Comparison of ENCODE assay signal across 14 mouse cellular contexts in genomic region chr8:118938025-118938424, GRCm38 (mm10).
DNase-seq lines count a peak whose midpoint lies in the region; ATAC-seq and TF ChIP-seq lines count a peak whose summit lies in the region.
"Had no signal": no experiment of that assay in that cellular context is flagged by ENCODE, and none has a peak within 500 bp of the region (broad histone marks: within the 10 kb centered on the region; RNA-seq: fewer than 3 reads in every experiment).

No protein-coding gene starts in this region.

- in situ Hi-C loops in Patski (cut with MboI; ENCODE audit: low pct_unique_long_range_greater_than_20kb) = no loop called here

- 32% methylated on average over 8 of the region's 8 CpGs for WGBS in limb, embryonic 11.5 days
- 47% methylated on average over 8 of the region's 8 CpGs for WGBS in limb, embryonic 10.5 days
- 2% methylated on average over 8 of the region's 8 CpGs for WGBS in forebrain, embryonic 16.5 days
- 9% methylated on average over 8 of the region's 8 CpGs for WGBS in neural tube, embryonic 15.5 days

- no peaks in the 10 kb centered on the region for H3K36me3 ChIP-seq in limb, embryonic 11.5 days (ENCODE audit: control insufficient read depth, insufficient read depth, low read length)
- no peaks in the 10 kb centered on the region for H3K36me3 ChIP-seq in limb, embryonic 10.5 days
- no peaks in the 10 kb centered on the region for H3K36me3 ChIP-seq in forebrain, embryonic 16.5 days (ENCODE audit: control insufficient read depth, insufficient read depth)
- H3K36me3 ChIP-seq in neural tube, embryonic 15.5 days = no peaks in the 10 kb centered on the region
- H3K36me3 ChIP-seq: heart, embryonic 12.5 days had no signal

- ATAC-seq in limb, embryonic 11.5 days (ENCODE audit: insufficient number of reproducible peaks, low FRiP score, low TSS enrichment, low read depth) = no peak
- ATAC-seq in Patski = no peak
- peak; percentile 31; the same call in 1 of the 2 replicates for ATAC-seq in forebrain, embryonic 16.5 days
- no peak for ATAC-seq in neural tube, embryonic 15.5 days (ENCODE audit: low FRiP score)
- ATAC-seq: liver, postnatal 0 days had no signal

- TF ChIP-seq CTCF in Patski (IDR thresholded peaks at IDR 0.05) = no peak

- no peaks in the 10 kb centered on the region for H3K27me3 ChIP-seq in limb, embryonic 11.5 days (ENCODE audit: control insufficient read depth, insufficient read depth, low read length)
- no peaks in the 10 kb centered on the region for H3K27me3 ChIP-seq in limb, embryonic 10.5 days (ENCODE audit: low read depth, poor library complexity, severe bottlenecking)
- no peaks in the 10 kb centered on the region for H3K27me3 ChIP-seq in Patski
- H3K27me3 ChIP-seq in forebrain, embryonic 16.5 days (replicated peaks; ENCODE audit: control insufficient read depth, insufficient read depth, low read length) = no peaks in the 10 kb centered on the region
- no peaks in the 10 kb centered on the region for H3K27me3 ChIP-seq in neural tube, embryonic 15.5 days (replicated peaks)
- H3K27me3 ChIP-seq: heart, embryonic 12.5 days had no signal

- no peaks in the 10 kb centered on the region for H3K4me1 ChIP-seq in limb, embryonic 11.5 days (ENCODE audit: control insufficient read depth, insufficient read depth, low read length)
- H3K4me1 ChIP-seq in limb, embryonic 10.5 days = peaks cover 7% of the 10 kb centered on the region; the same call in 1 of the 2 replicates
- peaks cover 4% of the 10 kb centered on the region; the same call in 1 of the 2 replicates for H3K4me1 ChIP-seq in forebrain, embryonic 16.5 days (replicated peaks; ENCODE audit: control insufficient read depth, insufficient read depth, low read length)
- peaks cover 13% of the 10 kb centered on the region; the same call in 1 of the 2 replicates for H3K4me1 ChIP-seq in neural tube, embryonic 15.5 days
- H3K4me1 ChIP-seq: heart, embryonic 12.5 days had no signal

- peak; percentile 23 for DNase-seq in limb, embryonic 11.5 days (ENCODE audit: low spot score)
- DNase-seq in limb, embryonic 10.5 days (ENCODE audit: low spot score) = no peak
- peak; percentile 6 for DNase-seq in Patski (ENCODE audit: low read depth, low spot score)
- no peak for DNase-seq in frontal cortex, postnatal 36 days (ENCODE audit: low spot score in 2 of 2)
- DNase-seq in lung, postnatal 14 days = no peak
- DNase-seq: adrenal gland, adult 8-10 months; cerebellum, adult 9-11 months; gastrocnemius, postnatal 10 days; kidney, adult 8-10 months; liver, postnatal 0 days had no signal

- no peak overlapping the region for H3K4me3 ChIP-seq in limb, embryonic 11.5 days (ENCODE audit: low read depth, low read length)
- H3K4me3 ChIP-seq in limb, embryonic 10.5 days = no peak overlapping the region
- no peak overlapping the region for H3K4me3 ChIP-seq in forebrain, embryonic 16.5 days (replicated peaks; ENCODE audit: low read length)
- H3K4me3 ChIP-seq in neural tube, embryonic 15.5 days (replicated peaks) = no peak overlapping the region
- H3K4me3 ChIP-seq: heart, embryonic 12.5 days had no signal

- POLR2A ChIA-PET in Patski (lab: Charles Lee) = no interaction called here

- no peak overlapping the region for H3K4me2 ChIP-seq in limb, embryonic 11.5 days (ENCODE audit: low read depth, severe bottlenecking)
- no peak overlapping the region for H3K4me2 ChIP-seq in forebrain, embryonic 16.5 days (ENCODE audit: low read length)
- peak overlapping the region; percentile 20 for H3K4me2 ChIP-seq in neural tube, embryonic 15.5 days
- H3K4me2 ChIP-seq: heart, embryonic 12.5 days had no signal

- no peaks in the 10 kb centered on the region for H3K9me3 ChIP-seq in limb, embryonic 11.5 days (ENCODE audit: control insufficient read depth, low read length)
- no peaks in the 10 kb centered on the region for H3K9me3 ChIP-seq in limb, embryonic 10.5 days (replicated peaks)
- H3K9me3 ChIP-seq in forebrain, embryonic 16.5 days (ENCODE audit: control insufficient read depth, low read length) = no peaks in the 10 kb centered on the region
- no peaks in the 10 kb centered on the region for H3K9me3 ChIP-seq in neural tube, embryonic 15.5 days (replicated peaks)

- CTCF ChIA-PET in Patski (lab: Charles Lee) = no interaction called here

- H3K9ac ChIP-seq in limb, embryonic 11.5 days (ENCODE audit: low read length) = no peak overlapping the region
- no peak overlapping the region for H3K9ac ChIP-seq in forebrain, embryonic 16.5 days (replicated peaks; ENCODE audit: low read depth, low read length)
- no peak overlapping the region for H3K9ac ChIP-seq in neural tube, embryonic 15.5 days (replicated peaks)
- H3K9ac ChIP-seq: heart, embryonic 12.5 days; liver, postnatal 0 days had no signal

- H3K27ac ChIP-seq in limb, embryonic 11.5 days (replicated peaks; ENCODE audit: low read depth, low read length) = no peak overlapping the region
- no peak overlapping the region for H3K27ac ChIP-seq in limb, embryonic 10.5 days
- H3K27ac ChIP-seq in forebrain, embryonic 16.5 days (ENCODE audit: low read length) = no peak overlapping the region
- H3K27ac ChIP-seq in neural tube, embryonic 15.5 days (replicated peaks) = no peak overlapping the region
- H3K27ac ChIP-seq: macrophage had no signal

Comparison
In these comparisons a context has a peak if more than half of its experiments do, and no peak if none do; other contexts are left out.
1. DNase-seq: peak in limb, embryonic 11.5 days (single experiment) and Patski (single experiment); none in limb, embryonic 10.5 days (single experiment), frontal cortex, postnatal 36 days (0 of 2) and lung, postnatal 14 days (single experiment).